Mouse (Mus musculus): ENCODE data around the gene Ankrd39.

DNA sequence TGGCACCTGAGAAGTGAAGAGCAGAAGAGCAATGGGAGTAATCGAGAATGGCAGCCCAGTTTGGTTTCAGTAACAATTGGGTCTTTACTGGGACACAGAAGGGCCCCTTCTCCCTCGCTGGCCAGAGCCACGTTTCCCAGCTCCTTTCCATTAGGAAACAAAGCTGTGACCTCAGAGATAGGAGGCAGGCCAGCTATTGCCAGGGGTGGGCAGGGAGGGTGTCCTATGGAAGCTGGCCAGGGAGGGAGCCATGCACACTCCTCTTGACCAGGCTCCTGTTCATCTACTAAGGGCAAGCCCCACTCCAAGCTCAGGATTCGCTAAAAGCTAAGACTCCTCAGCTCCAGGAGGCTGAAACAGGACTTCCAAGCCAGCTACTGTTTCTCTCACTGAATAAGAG lies 12.0 kb upstream of the Ankrd39 start:
- no peak for TF ChIP-seq CTCF (IDR thresholded peaks at IDR 0.05; ENCODE audit: insufficient read depth, low read length)
- no peak for TF ChIP-seq POLR2A (IDR thresholded peaks at IDR 0.05; ENCODE audit: borderline replicate concordance, extremely low read depth, low read depth, low read length)

All from lung, adult 2 months (tissue).